Mouse (Mus musculus) E14TG2a.4 (cell line): ENCODE data around the gene Dcaf5.

Experiments used
- H3K27me3 ChIP-seq: 2 replicates; pipeline ENCODE4 v1.6.1; 2014; ENCODE audit warnings: low read length, control low read depth; ENCODE audit not compliant: insufficient read depth
- H3K36me3 ChIP-seq: 2 replicates; pipeline ENCODE4 v1.6.1; 2014; ENCODE audit warnings: low read length, control low read depth; ENCODE audit not compliant: insufficient read depth
- H3K4me1 ChIP-seq: replicated peaks from 2 replicates; pipeline ENCODE4 v1.6.1; 2014; ENCODE audit warnings: low read depth, low read length, control low read depth
- H3K4me3 ChIP-seq: replicated peaks from 2 replicates; pipeline ENCODE4 v1.5.1; 2014; ENCODE audit warnings: mild to moderate bottlenecking, low read length
- H3K9me3 ChIP-seq: 2 replicates; pipeline ENCODE4 v1.6.1; 2014; ENCODE audit warnings: low read length, control low read depth
- CTCF ChIP-seq: conservative IDR thresholded peaks from 2 replicates; pipeline ENCODE4 v1.5.1; 2014; ENCODE audit warnings: low read length
- NANOG ChIP-seq: IDR thresholded peaks from 2 replicates; pipeline ENCODE4 v1.6.1; 2014; ENCODE audit warnings: borderline replicate concordance, low read length, mixed read lengths
- POU5F1 ChIP-seq: IDR thresholded peaks from 2 replicates; pipeline ENCODE4 v1.6.1; 2014; ENCODE audit warnings: low read length, borderline replicate concordance

Dcaf5 gene

DNA sequence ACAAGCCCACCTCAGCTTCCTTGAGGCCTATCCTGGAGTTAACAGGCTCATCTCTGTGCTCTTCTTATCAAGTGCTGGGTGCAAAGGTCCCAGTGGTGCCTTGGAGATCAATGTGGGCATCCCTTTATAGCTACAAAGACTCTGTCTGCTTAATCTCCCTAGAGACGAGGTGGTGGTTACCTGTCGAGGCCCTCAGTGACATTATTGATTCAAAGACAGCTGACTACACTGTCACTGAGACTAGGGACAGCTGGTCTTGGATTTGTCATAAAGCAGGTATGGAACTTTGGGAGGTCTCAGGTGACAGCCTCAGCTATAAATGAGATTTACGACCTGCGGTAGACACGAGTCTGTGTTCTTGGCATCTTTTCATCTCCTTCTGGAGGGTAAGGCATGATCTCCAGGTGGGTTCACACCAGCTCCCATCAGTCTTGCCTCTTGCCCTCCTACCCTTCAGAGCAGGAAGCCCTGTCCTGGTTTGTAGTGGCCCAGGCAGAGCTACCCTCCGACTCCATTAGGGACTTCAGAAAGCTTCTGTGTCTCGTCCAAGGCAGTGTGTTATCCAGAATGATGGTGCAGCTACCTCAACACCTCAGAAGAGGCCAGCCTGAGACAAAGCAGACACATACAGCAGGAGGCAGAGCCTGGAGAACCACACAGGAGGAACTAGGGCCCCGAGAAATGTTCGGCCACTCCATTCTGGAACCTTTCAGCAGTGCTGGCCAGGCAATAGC is 112.2 kb downstream of the Dcaf5 start:
- Histone ChIP-seq H3K27me3 (peaks cover 11% of the 10 kb centered on the region), H3K9me3 (no peaks in the 10 kb centered on the region), H3K36me3 (no peaks in the 10 kb centered on the region), H3K4me1 (peaks cover 28% of the 10 kb centered on the region), H3K4me3 (no peak overlapping the region)
- no peak for TF ChIP-seq POU5F1
- no peak for TF ChIP-seq CTCF
- no peak for TF ChIP-seq NANOG

- peaks cover 35% of the 10 kb centered on the region for H3K4me1 ChIP-seq
- no peak overlapping the region for H3K4me3 ChIP-seq
- H3K27me3 ChIP-seq: peaks cover 11% of the 10 kb centered on the region
- no peaks in the 10 kb centered on the region for H3K9me3 ChIP-seq
- H3K36me3 ChIP-seq: no peaks in the 10 kb centered on the region
- peak; percentile 43 for TF ChIP-seq CTCF
- no peak for TF ChIP-seq POU5F1
These were observed 112.9 kb downstream of the Dcaf5 start for GRCm38 (mm10) chr12:80323371-80324050.

DNA sequence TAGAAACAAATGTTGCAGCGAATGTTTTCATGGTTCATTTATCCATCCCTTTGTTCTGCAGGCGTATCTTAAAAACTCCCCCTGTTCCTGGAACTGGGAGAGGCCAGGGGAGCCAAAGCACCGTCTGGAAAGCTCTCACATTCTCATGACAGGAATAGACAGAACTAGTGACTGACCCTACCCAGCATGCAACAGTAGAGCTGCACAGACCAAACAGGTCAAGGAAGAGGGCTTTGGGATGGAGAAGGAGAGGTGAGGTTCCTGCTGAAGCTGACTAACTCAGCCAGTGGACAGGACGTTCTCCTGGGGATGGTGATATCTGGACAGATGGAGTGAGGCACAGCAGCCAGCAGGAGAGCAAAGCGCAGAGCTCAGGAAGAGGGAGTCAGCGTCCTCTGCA is 113.9 kb downstream of the Dcaf5 start:
- H3K9me3 ChIP-seq: peaks cover 8% of the 10 kb centered on the region
- H3K27me3 ChIP-seq: peaks cover 11% of the 10 kb centered on the region
- peaks cover 38% of the 10 kb centered on the region for H3K4me1 ChIP-seq
- no peak overlapping the region for H3K4me3 ChIP-seq
- no peaks in the 10 kb centered on the region for H3K36me3 ChIP-seq
- TF ChIP-seq NANOG (no peak), CTCF (no peak), POU5F1 (no peak)

DNA sequence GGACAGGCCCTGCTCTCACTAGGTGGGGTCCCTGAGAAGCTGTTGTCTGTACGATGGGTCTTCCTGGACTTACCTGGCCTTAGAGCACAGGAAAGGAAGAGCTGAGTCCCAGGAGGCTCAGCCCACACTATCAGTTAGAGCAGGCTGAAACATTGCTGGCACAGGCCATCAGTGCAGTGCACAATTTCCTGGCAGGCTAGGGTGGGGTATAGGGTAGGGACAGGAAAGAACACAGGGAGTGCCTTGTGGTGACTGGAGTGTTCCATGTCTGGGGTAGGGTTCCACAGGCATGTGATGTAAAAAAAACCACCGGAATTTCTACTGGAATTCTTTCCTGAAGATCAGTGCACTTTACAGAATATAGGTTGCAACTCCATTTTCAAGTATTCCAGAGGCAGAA is 117.3 kb downstream of the Dcaf5 start:
- no peak for TF ChIP-seq CTCF
- TF ChIP-seq POU5F1: no peak
- TF ChIP-seq NANOG: no peak
- Histone ChIP-seq H3K4me3 (0 out of 2 replicates have a peak overlapping the region, but pooled peaks have one; percentile 20), H3K36me3 (no peaks in the 10 kb centered on the region), H3K9me3 (peaks cover 25% of the 10 kb centered on the region), H3K4me1 (peaks cover 26% of the 10 kb centered on the region), H3K27me3 (no peaks in the 10 kb centered on the region)

GRCm38 (mm10) chr12:80315321-80315720 is 121.1 kb downstream of the Dcaf5 start:
- Histone ChIP-seq H3K27me3 (no peaks in the 10 kb centered on the region), H3K36me3 (no peaks in the 10 kb centered on the region), H3K4me3 (no peak overlapping the region), H3K9me3 (peaks cover 25% of the 10 kb centered on the region), H3K4me1 (peaks cover 23% of the 10 kb centered on the region)
- TF ChIP-seq POU5F1 (no peak), NANOG (no peak), CTCF (no peak)

DNA sequence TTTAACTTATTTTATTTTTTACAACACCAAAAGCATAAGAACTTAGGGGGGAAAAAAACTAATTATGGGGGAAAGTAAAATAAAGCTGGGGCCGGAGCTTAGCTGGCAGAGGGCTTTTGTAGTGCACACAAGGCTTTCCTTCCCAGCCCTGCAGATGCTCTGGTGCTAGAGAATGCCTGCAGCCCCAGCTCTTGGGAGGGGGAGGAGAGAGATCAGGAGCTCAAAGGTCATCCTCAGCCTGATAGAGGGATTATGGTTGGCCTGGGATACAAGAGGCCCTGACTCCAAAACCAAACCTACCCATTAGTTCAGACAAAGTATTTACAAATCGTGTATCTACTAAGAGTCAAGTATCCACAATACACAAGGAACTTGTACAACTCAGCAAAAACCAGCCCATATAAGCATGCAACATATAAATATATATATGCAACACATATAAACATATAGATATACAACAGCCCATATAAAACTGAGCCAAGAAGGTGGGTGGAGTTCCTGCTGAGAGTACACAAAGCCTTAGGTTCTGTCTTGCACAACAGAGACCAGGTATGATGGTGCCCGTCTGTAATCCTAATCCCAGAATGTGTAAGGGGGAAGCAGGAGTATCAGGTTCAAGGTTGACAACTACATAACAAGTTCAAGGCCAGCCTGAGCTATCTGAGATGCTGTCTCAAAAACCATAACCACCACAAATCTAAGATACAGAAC is 124.3 kb downstream of the Dcaf5 start:
- H3K27me3 ChIP-seq: no peaks in the 10 kb centered on the region
- H3K4me3 ChIP-seq: no peak overlapping the region
- H3K36me3 ChIP-seq: no peaks in the 10 kb centered on the region
- 0 out of 2 replicates have a peak, but pooled peaks cover 2% of the 10 kb centered on the region for H3K4me1 ChIP-seq
- H3K9me3 ChIP-seq: peaks cover 13% of the 10 kb centered on the region
- TF ChIP-seq CTCF: no peak
- no peak for TF ChIP-seq POU5F1
- no peak for TF ChIP-seq NANOG

- Histone ChIP-seq H3K9me3 (peaks cover 21% of the 10 kb centered on the region), H3K4me3 (no peak overlapping the region), H3K36me3 (no peaks in the 10 kb centered on the region), H3K27me3 (no peaks in the 10 kb centered on the region), H3K4me1 (0 out of 2 replicates have a peak, but pooled peaks cover 2% of the 10 kb centered on the region)
- TF ChIP-seq POU5F1 (no peak), CTCF (no peak), NANOG (no peak)
These were observed 128.8 kb downstream of the Dcaf5 start for GRCm38 (mm10) chr12:80307556-80307955.

GRCm38 (mm10) chr12:80304518-80304917 is 131.9 kb downstream of the Dcaf5 start:
- peaks cover 1% of the 10 kb centered on the region for H3K4me1 ChIP-seq
- TF ChIP-seq NANOG (no peak), POU5F1 (no peak), CTCF (no peak)

More at GRCm38 (mm10) chr12:80304518-80304917, 131.9 kb downstream of the Dcaf5 start:
- H3K27me3 ChIP-seq: no peaks in the 10 kb centered on the region
- H3K4me3 ChIP-seq: no peak overlapping the region
- peaks cover 21% of the 10 kb centered on the region for H3K9me3 ChIP-seq
- H3K36me3 ChIP-seq: no peaks in the 10 kb centered on the region
